Mouse (Mus musculus): ENCODE measurements at regions not wholly inside any gene's neighbourhood (a gene's known extent, or its start where the extent isn't known, plus 50 kb on each side); places are given as distances from the start of the nearest gene placed in this dataset.

GRCm38 (mm10) chr13:90584766-90585165 lies 320.4 kb downstream of the Atp6ap1l start:
- DNase-seq = no peak

- DNase-seq = peak; percentile 8
These were observed 329.8 kb downstream of the Atp6ap1l start for GRCm38 (mm10) chr13:90575371-90575770.

GRCm38 (mm10) chr13:90572580-90572979 lies 332.6 kb downstream of the Atp6ap1l start:
- no peak for DNase-seq

- no peak for DNase-seq
These were observed 341.8 kb downstream of the Atp6ap1l start for GRCm38 (mm10) chr13:90563183-90563840.

GRCm38 (mm10) chr13:90560095-90560494 lies 345.1 kb downstream of the Atp6ap1l start:
- DNase-seq = no peak

- DNase-seq = no peak
These were observed 345.7 kb downstream of the Atp6ap1l start for GRCm38 (mm10) chr13:90559481-90559880.

DNA sequence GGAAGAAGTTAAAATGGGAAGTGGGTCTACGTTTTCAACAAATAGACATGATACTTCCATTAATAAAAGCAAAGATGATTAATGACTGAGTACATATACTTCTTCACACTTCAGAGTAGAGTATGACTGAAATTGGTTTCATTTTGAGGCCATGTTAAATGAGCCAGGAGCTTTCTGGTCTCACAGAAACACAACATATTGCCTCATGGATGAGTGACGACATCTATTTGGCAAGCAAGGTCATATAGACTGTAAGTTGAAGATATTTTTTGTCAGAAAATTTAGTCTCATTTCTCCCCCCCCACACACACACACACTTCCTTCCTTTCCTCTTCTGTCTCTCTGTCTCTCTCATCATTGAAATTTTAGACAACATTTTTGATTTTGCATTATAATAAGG lies 354.0 kb downstream of the Atp6ap1l start:
- no peak for DNase-seq

DNA sequence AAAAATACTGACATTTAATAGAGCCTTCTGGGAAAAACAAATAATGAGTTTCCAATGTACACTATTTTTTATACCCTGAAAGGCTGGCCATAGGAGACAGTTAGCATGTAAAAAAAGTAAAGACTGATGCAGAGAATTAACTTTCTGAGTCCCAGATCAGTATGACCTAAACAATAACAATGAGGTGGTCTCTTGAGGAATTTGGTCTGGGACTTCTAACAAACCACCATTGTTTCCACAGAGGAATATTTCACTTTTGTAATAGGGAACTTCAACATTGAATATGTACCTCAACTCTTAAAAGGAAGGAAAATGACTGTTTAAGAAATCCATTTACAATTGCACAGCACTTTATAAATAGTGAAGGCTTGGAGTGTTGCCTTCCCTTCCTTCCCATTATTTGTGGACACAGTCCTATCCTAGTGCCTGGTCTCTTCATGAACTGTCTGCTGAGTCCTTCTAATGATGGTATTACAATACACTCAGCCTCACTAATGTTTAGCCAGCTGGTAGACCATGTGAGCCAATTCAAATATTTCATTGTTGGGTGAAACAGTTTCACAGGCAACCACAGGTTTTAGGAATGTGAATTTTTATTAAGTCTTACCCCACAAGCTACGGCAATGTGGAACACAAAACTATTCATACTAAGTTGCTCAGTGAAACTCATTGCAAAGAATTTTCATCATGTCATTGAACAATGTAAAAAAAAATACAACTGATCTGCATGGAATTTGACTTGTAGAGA lies 358.7 kb downstream of the Atp6ap1l start:
- DNase-seq = no peak

DNA sequence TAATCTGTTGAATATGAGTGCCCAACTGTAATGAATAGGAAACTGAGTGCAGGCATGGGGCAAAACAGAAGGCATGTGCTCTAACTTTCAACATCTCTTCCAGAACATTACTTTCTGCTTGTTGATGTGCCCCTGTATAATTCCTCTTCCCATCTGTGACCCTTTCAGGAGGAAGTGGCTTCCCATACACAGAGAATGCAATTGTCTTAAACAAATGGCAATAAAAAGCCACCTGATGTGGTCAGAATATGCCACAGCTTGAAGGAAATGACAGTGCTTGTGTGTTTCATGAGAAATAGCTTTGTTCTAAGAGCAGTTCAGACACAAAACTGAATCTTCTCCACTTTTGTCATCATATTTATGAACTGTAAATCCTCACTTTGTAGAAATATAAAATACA lies 359.3 kb downstream of the Atp6ap1l start:
- no peak for DNase-seq

- no peak for DNase-seq
These were observed 367.6 kb downstream of the Atp6ap1l start for GRCm38 (mm10) chr13:90537525-90537924.

- no peak for DNase-seq
These were observed 378.2 kb downstream of the Atp6ap1l start for GRCm38 (mm10) chr13:90526998-90527397.

DNA sequence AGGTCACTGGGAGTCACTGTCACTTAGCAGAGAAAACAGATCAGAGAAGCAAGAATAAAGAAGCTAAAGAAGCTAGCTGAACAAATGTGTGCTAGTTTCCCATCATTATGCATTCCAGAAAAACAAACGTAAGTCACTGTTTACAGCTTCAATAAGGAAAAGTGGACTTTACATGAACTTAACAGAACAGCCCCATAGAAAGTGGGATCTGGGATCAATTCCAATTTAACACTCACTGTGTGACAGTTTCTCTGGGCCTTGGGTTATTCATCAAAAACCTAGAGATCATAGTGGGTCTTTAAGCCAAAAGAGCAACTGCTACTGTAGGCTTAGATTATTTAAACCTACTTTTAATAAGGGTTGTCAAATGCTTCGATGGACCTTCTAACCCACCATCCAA lies 379.4 kb downstream of the Atp6ap1l start:
- no peak for DNase-seq

DNA sequence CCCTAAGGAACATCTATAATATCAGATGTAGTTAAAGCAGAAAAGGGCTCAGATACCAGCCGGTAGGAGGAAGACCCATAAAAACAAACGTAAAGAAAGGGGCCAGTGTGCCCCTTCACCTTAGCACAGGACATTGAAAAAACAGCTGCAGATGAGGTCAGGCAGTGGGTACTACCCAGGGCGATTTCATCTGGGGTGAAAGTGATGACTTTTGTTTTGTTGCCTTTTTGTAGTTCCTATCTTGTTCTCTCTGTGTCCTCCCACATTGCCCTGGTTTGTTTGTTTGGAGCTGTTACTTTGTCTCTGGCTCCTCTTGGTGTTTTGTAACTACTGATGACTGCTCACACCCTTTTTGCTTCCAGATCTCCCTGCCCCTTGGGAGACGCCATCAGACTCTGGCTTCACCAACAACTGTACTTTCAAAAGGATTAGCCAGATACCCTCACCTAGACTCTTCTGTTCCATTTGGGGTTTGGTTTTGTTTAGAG lies 383.4 kb downstream of the Atp6ap1l start:
- DNase-seq = no peak

DNA sequence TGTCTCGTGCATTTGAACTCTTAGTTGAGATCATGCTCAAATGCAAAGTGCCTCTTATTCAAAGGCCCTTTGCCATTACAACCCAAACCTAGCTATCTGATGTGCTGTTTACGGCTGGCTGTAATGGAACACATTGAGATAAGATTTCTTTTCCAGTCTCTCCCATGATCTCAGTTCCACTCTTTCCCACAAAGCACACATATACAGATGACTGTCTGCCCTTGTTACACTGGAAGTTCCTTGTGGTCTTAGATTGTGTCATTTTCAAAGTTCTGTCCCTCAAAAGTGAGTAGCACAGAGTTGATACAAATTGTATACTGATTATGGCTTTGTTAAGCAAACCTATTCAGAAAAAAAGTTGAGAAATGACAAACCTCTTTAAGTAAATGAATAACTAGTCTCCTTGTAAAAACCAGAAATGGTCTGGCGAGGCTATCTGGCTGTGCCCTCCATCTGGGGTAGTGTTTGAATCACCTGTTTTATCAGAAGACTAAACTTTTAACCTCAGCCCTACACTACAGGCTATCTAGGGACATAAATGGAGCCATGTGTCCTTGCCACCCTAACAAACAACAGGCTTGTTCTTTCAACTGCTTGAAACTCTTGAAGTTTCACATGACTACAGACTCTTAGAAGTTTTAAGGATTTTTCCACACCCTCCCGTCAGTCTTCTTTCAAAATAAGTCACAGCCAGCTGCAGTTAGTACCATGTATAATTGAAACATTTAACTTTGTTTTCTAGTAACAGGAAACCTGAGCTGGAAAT lies 384.0 kb downstream of the Atp6ap1l start:
- no peak for DNase-seq

- DNase-seq = peak; percentile 99
These were observed 389.2 kb downstream of the Atp6ap1l start for GRCm38 (mm10) chr13:90515773-90516503.

DNA sequence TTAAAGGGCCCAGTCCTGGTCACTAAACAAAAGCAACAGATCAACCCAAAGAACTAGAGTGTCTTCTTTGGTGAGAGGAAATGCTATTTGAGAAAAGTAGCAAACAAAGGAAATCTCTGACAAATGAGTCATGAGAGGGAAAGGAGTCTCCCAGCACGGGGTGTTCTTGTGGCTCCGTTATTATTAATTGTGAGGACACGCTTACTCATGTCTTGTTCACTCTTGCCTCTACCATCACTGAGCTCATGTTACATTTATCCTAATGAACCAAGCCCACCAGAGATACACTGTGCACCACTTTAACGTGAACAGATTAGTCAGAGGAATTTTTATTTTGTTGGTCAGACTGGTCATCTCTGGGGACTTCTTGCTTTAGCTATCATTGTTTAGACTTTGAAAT lies 391.3 kb downstream of the Atp6ap1l start:
- DNase-seq = no peak

DNA sequence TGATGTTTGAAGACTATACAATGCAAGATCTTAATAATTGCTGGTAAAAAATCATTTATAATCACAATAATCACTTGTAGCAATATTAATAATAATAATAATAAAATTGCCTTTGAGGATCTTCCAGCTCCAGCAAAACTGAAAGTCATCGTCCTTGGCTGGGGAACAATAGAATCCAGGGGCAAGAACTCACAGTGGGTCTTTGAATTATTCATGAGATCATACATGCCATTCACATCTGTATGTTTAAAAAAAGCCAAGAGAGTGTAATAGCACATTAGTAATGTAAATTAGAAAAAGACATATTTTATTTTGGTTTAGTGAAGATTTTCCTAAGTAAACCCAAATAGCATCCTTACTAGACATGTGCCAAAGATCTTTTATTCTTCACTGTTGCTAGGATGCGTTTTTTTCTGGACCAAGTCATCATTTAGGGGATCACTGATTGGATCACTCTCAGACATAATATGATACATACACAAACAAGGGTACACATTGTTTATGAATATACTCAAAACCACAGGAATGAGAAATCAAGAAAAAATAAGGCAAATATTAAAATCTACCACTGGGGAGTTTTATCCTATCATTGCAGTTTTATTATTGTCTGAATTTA lies 392.3 kb downstream of the Atp6ap1l start:
- no peak for DNase-seq

- DNase-seq = no peak
These were observed 394.7 kb downstream of the Atp6ap1l start for GRCm38 (mm10) chr13:90510479-90510878.

DNA sequence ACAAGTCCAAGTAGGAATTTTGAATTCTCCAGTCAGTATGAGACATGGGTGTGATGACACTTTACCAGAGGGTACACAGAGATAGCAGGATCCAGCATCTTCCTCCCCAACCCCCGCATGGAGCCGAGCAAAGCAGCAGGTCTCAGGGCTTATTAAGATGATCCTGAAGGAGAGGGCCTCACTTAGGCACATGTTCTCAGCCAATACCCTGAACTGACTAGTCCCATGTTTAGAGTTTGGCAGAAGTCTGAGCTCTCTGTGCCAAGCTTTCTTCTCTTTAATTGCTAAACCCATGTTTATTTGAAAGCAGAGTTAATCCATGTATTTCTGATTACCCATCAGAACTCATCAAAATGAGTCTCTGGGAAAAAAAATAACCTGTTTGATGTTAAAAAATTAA lies 402.0 kb downstream of the Atp6ap1l start:
- DNase-seq = no peak

DNA sequence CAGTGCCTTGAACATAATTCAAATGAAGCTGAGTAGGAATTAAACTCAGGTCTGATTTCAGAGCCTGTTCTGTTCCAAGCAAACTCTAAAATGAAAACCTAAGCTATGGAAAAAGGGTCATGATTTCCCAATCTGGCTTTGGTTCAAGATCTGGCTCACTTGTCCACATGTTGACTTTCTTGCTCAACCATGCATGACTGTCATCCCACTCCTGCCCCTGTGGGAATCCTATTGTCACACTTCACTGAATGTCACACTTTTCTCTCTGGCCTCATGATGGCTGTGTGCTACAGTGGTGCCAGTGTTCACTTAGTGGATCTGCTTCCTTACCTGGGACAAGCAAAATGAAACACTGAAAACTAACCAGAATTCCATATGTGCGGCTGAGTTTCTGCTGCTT lies 403.0 kb downstream of the Atp6ap1l start:
- no peak for DNase-seq

GRCm38 (mm10) chr13:90498978-90499377 lies 406.2 kb downstream of the Atp6ap1l start:
- no peak for DNase-seq

GRCm38 (mm10) chr13:90497573-90497972 lies 407.6 kb downstream of the Atp6ap1l start:
- no peak for DNase-seq

GRCm38 (mm10) chr13:90493696-90494095 lies 404.3 kb upstream of the Xrcc4 start:
- no peak for DNase-seq
